Mouse (Mus musculus) gastrocnemius, adult 18-20 months (tissue): ENCODE results near the gene H2-D1. TPM values are rescaled to one million over a fixed set of nuclear protein-coding genes. Genes with fewer than 3 reads are reported as not detected.
A peak's percentile ranks its signal among the peaks of the same experiment; 100 is the strongest.
"Not testable (repeated sequence)": the region's sequence is repeated elsewhere in the genome, so short reads cannot be mapped to it uniquely, and the experiment has no call there.

Source experiments
- DNase-seq: peaks from one replicate; pipeline ENCODE4 v3.0.0; 2021; ENCODE audit warnings: low spot score
- long read RNA-seq, 2 experiments: library from polyadenylated mRNA; stranded (forward); transcript quantifications; one replicate each; pipeline ENCODE4 v2.0.0; 2021
- total RNA-seq, 2 experiments: library from RNA; stranded (reverse); gene quantifications; 2 replicates each; pipeline ENCODE4 v1.2.3; 2021

Gene H2-D1
- 10 to 100 TPM; 36.3 to 59.0 TPM for total RNA-seq
- long read RNA-seq, experiment 1, transcript H2-D1-202 (8 exons, 2,102 nt): major isoform, 204 of 276 reads
- long read RNA-seq, experiment 1, partial matches to known transcripts: 25 of 276 reads
- long read RNA-seq, experiment 1, other reads (novel, unspliced or antisense): 46 of 276 reads
- long read RNA-seq, experiment 2, transcript H2-D1-202 (8 exons, 2,102 nt): major isoform, 82 of 109 reads
- long read RNA-seq, experiment 2, partial matches to known transcripts: 12 of 109 reads
- long read RNA-seq, experiment 2, other reads (novel, unspliced or antisense): 15 of 109 reads

GRCm38 (mm10) chr17:35262664-35263522, at the start of gene H2-D1:
Gene H2-D1 (plus strand): TSS chr17:35262730.
- DNase-seq: peak; percentile 99

GRCm38 (mm10) chr17:35213071-35213470, 49.5 kb upstream of the H2-D1 start:
- no peak for DNase-seq

- DNase-seq: no peak
Observed at GRCm38 (mm10) chr17:35218516-35219193, 43.9 kb upstream of the H2-D1 start.

- no peak for DNase-seq
Observed at GRCm38 (mm10) chr17:35219601-35220041, 42.9 kb upstream of the H2-D1 start.

- DNase-seq: no peak
Observed at GRCm38 (mm10) chr17:35220156-35220952, 42.2 kb upstream of the H2-D1 start, which contains the start of gene Gm16181. Gene Gm16181 (plus strand): TSS chr17:35220834.

- DNase-seq: no peak
Observed at GRCm38 (mm10) chr17:35222299-35222698, 40.2 kb upstream of the H2-D1 start.

- no peak for DNase-seq
Observed at GRCm38 (mm10) chr17:35224641-35225040, 37.9 kb upstream of the H2-D1 start.

GRCm38 (mm10) chr17:35225456-35225855, 37.1 kb upstream of the H2-D1 start:
- no peak for DNase-seq

GRCm38 (mm10) chr17:35226561-35227046, 35.9 kb upstream of the H2-D1 start:
- DNase-seq: no peak

- no peak for DNase-seq
Observed at GRCm38 (mm10) chr17:35231022-35231421, 31.5 kb upstream of the H2-D1 start.

- peak; percentile 85 for DNase-seq
Observed at GRCm38 (mm10) chr17:35232043-35232442, 30.5 kb upstream of the H2-D1 start.

- DNase-seq: no peak
Observed at GRCm38 (mm10) chr17:35232659-35233058, 29.9 kb upstream of the H2-D1 start.

GRCm38 (mm10) chr17:35233114-35233980, 29.2 kb upstream of the H2-D1 start, which contains the start of gene Atp6v1g2:
Gene Atp6v1g2 (plus strand): TSS chr17:35233660.
- DNase-seq: no peak

GRCm38 (mm10) chr17:35234090-35234489, 28.4 kb upstream of the H2-D1 start:
- not testable (repeated sequence) for DNase-seq

GRCm38 (mm10) chr17:35234903-35235302, 27.6 kb upstream of the H2-D1 start:
- no peak for DNase-seq

- peak; percentile 91 for DNase-seq
Observed at GRCm38 (mm10) chr17:35235614-35236389, 26.7 kb upstream of the H2-D1 start, which contains the start of gene Nfkbil1. Gene Nfkbil1 (minus strand): TSS chr17:35235792.

- DNase-seq: peak; percentile 97
Observed at GRCm38 (mm10) chr17:35236390-35236746, 26.2 kb upstream of the H2-D1 start.

GRCm38 (mm10) chr17:35236996-35237395, 25.5 kb upstream of the H2-D1 start:
- DNase-seq: no peak

GRCm38 (mm10) chr17:35237504-35237903, 25.0 kb upstream of the H2-D1 start:
- no peak for DNase-seq
